Mouse (Mus musculus): Measurements from ENCODE around the gene Mycbp2.

DNA sequence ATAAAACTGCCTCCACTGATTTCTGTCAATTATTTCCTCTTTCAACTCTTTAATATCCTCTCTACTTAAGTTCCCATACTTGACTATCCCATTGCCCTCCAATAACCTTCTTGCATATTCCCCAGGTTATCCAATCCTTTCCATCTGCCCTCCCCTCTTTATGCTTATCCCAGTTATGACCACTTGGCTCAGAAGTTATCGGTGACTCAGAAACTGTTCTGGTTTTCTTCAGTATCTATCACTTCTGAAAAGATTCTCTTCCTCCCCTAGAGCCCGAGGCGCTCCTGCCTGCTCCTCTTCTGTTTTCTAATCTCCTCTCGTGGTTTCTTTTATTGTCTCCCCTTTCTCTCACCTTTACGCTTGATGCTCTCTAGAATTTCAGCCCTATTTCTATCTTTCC is 2.8 kb downstream of the Mycbp2 start:
- TF ChIP-seq POLR2A (IDR thresholded peaks at IDR 0.05; ENCODE audit: insufficient read depth, low read depth, low read length) (no peak), CTCF (IDR thresholded peaks at IDR 0.05) (no peak), EP300 (IDR thresholded peaks at IDR 0.05; ENCODE audit: insufficient read depth, low read depth, low read length) (no peak)

All from heart, adult 2 months (tissue).